Mouse (Mus musculus) forebrain, embryonic 12.5 days (tissue): ENCODE measurements around the gene Fbxo42. TPM values are rescaled to one million over a fixed set of nuclear protein-coding genes. Genes with fewer than 3 reads are reported as not detected.
A peak's percentile ranks its signal among the peaks of the same experiment; 100 is the strongest.

Source experiments
- ATAC-seq: fragments of 200-750 bp; cut with Nextera tagmentation; 2 replicates; pipeline ENCODE4 v1.8.0; 2017; ENCODE audit warnings: moderate TSS enrichment; ENCODE audit not compliant: low FRiP score
- H3K27ac ChIP-seq: fragments of 300-500 bp; sonication (generic); 2 replicates; pipeline ENCODE4 v1.5.1; 2016; ENCODE audit warnings: mild to moderate bottlenecking
- H3K27me3 ChIP-seq: fragments of 300-500 bp; sonication (generic); 2 replicates; pipeline ENCODE4 v1.6.1; 2016; ENCODE audit warnings: mild to moderate bottlenecking
- H3K36me3 ChIP-seq: fragments of 300-500 bp; sonication (generic); replicated peaks from 2 replicates; pipeline ENCODE4 v1.6.1; 2016; ENCODE audit warnings: mild to moderate bottlenecking
- H3K4me1 ChIP-seq: fragments of 300-500 bp; sonication (generic); 2 replicates; pipeline ENCODE4 v1.6.1; 2016
- H3K4me2 ChIP-seq: fragments of 300-500 bp; sonication (generic); 2 replicates; pipeline ENCODE4 v1.6.1; 2016; ENCODE audit warnings: mild to moderate bottlenecking, moderate library complexity
- H3K4me3 ChIP-seq: fragments of 300-500 bp; sonication (generic); replicated peaks from 2 replicates; pipeline ENCODE4 v1.5.1; 2016; ENCODE audit warnings: mild to moderate bottlenecking
- H3K9ac ChIP-seq: fragments of 300-500 bp; sonication (generic); 2 replicates; pipeline ENCODE4 v1.6.1; 2016; ENCODE audit warnings: mild to moderate bottlenecking
- H3K9me3 ChIP-seq: fragments of 300-500 bp; sonication (generic); 2 replicates; pipeline ENCODE4 v1.6.1; 2016
- WGBS: fragments of 180-500 bp; shearing (Covaris S2); methylation state at CpG from one replicate; pipeline ENCODE4 v1.1.7; 2016; 5-methylcytosine and 5-hydroxymethylcytosine counted together
- polyA plus RNA-seq: library from polyadenylated mRNA; unstranded; fragments of >200 nt; fragmentation: Nextera tagmentation; extraction: Ambion mirVana; gene quantifications from 2 replicates; pipeline ENCODE4 v1.2.1, GENCODE M21; 2016

Gene Fbxo42
- polyA plus RNA-seq, 1 experiment from 2014 or later, result 24.7 TPM

DNA sequence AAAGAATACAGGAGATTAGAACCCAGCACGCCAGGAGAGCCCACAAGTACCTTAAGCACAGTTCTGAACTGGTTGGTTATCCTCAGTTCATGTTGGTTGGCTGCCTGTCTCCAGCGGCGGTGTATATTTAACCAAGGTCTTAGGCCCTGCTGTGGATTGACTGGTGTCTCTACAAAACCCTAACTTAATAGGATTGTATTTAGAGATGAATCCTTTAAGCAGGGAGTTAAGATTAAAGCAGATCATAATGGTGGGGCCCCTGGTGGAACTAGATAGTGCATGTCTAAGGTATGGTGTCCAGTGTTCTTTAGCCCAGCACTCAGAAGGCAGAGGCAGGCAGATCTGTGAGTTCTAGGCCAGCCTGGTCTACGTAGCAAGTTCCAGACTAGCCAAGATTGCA, 63.9 kb downstream of the Fbxo42 start:
- no peak overlapping the region for H3K4me3 ChIP-seq
- 0 out of 2 replicates have a peak, but pooled peaks cover 8% of the 10 kb centered on the region for H3K27me3 ChIP-seq
- H3K9ac ChIP-seq, result no peak overlapping the region
- 92% methylated on average over 4 of the region's 4 CpGs for WGBS
- H3K36me3 ChIP-seq, result 0 out of 2 replicates have a peak, but pooled peaks cover 4% of the 10 kb centered on the region
- no peaks in the 10 kb centered on the region for H3K9me3 ChIP-seq
- peaks cover 19% of the 10 kb centered on the region for H3K4me1 ChIP-seq
- no peak overlapping the region for H3K4me2 ChIP-seq
- H3K27ac ChIP-seq, result no peak overlapping the region
- no peak for ATAC-seq

DNA sequence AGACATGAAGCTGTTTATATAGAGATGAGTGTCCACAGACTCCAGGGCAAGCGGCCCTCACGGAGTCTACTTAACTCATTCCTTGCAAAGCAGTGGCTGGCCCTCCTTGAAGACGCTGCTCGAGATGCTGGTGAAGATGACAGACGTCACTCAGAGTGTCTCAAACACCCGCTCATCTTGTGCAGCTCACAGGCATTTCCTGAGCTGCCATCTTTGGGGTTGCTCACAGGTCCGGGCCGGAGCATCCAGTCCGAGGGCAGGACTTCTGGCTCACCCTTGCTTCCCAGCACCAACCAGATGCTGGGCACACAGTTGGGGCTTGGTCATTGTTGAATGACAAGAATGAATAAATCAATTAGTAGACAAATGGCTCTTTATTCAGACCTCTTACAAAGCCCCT, 65.2 kb downstream of the Fbxo42 start:
- no peak overlapping the region; the same call in 1 of the 2 replicates for H3K4me2 ChIP-seq
- WGBS, result 76% methylated on average over 9 of the region's 9 CpGs
- peaks cover 19% of the 10 kb centered on the region for H3K4me1 ChIP-seq
- 0 out of 2 replicates have a peak overlapping the region, but pooled peaks have one; percentile 27 for H3K27ac ChIP-seq
- H3K9ac ChIP-seq, result no peak overlapping the region
- no peaks in the 10 kb centered on the region for H3K36me3 ChIP-seq
- no peaks in the 10 kb centered on the region for H3K9me3 ChIP-seq
- 0 out of 2 replicates have a peak, but pooled peaks cover 8% of the 10 kb centered on the region for H3K27me3 ChIP-seq
- ATAC-seq, result no peak
- H3K4me3 ChIP-seq, result no peak overlapping the region

GRCm38 (mm10) chr4:141213342-141213741, 65.6 kb downstream of the Fbxo42 start:
- H3K9me3 ChIP-seq, result no peaks in the 10 kb centered on the region
- H3K27me3 ChIP-seq, result 0 out of 2 replicates have a peak, but pooled peaks cover 8% of the 10 kb centered on the region
- peak overlapping the region; percentile 55 for H3K4me3 ChIP-seq
- peak overlapping the region; percentile 63; the same call in 1 of the 2 replicates for H3K9ac ChIP-seq
- H3K27ac ChIP-seq, result 0 out of 2 replicates have a peak overlapping the region, but pooled peaks have one; percentile 27
- WGBS, result 32% methylated on average over 2 of the region's 2 CpGs
- no peaks in the 10 kb centered on the region for H3K36me3 ChIP-seq
- H3K4me2 ChIP-seq, result peak overlapping the region; percentile 94
- peaks cover 19% of the 10 kb centered on the region for H3K4me1 ChIP-seq
- ATAC-seq, result no peak

GRCm38 (mm10) chr4:141213770-141214336, 66.1 kb downstream of the Fbxo42 start, which contains the start of gene Rsg1:
Rsg1 (plus strand) TSS chr4:141213956.
- 0 out of 2 replicates have a peak, but pooled peaks cover 3% of the 10 kb centered on the region for H3K36me3 ChIP-seq
- peak within 1 kb of the TSS; percentile 54; the same call in 1 of the 2 replicates for H3K27ac ChIP-seq
- WGBS, result under 1% methylated on average over 24 of the region's 24 CpGs
- no peaks in the 10 kb centered on the region for H3K9me3 ChIP-seq
- peak within 1 kb of the TSS; percentile 63 for H3K9ac ChIP-seq
- peaks cover 19% of the 10 kb centered on the region for H3K4me1 ChIP-seq
- ATAC-seq, result peak; percentile 86
- H3K4me2 ChIP-seq, result peak within 1 kb of the TSS; percentile 94
- peak within 1 kb of the TSS; percentile 55 for H3K4me3 ChIP-seq
- 0 out of 2 replicates have a peak, but pooled peaks cover 8% of the 10 kb centered on the region for H3K27me3 ChIP-seq

- H3K4me2 ChIP-seq, result peak overlapping the region; percentile 94
- WGBS, result 2% methylated on average over 16 of the region's 16 CpGs
- H3K9me3 ChIP-seq, result no peaks in the 10 kb centered on the region
- H3K4me1 ChIP-seq, result peaks cover 19% of the 10 kb centered on the region
- H3K27me3 ChIP-seq, result 0 out of 2 replicates have a peak, but pooled peaks cover 8% of the 10 kb centered on the region
- H3K9ac ChIP-seq, result peak overlapping the region; percentile 63
- H3K4me3 ChIP-seq, result peak overlapping the region; percentile 55
- H3K36me3 ChIP-seq, result 0 out of 2 replicates have a peak, but pooled peaks cover 4% of the 10 kb centered on the region
- ATAC-seq, result peak; percentile 73
- H3K27ac ChIP-seq, result peak overlapping the region; percentile 54; the same call in 1 of the 2 replicates
These were observed 66.7 kb downstream of the Fbxo42 start for GRCm38 (mm10) chr4:141214337-141214851.

DNA sequence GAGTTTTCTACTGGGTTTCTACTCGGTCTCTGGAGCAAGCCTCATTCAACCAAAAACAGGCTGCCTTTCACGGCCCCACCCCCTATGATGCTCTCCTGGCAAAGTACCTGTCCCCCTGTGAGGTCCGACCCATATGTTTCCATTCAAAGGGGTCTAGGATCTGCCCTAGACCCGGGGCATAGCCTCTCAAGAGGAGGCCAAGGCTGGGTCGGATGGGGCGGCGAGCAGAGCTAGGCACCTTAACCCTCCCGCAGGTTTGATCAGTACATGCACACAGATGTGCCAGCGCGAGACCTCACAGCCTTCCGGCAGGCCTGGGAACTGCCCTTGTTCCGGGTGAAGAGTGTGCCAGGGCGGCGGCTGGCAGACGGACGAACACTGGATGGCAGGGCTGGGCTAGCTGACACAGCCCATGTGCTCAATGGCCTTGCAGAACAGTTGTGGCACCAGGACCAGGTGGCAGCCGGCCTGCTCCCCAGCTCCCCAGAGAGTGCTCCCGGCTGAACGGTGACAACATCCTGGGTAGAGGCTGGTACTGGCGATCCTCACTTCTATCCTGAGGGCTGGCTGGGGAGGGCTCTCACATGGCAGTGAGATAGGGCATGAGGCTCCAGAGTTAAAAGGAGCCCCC, 72.0 kb downstream of the Fbxo42 start:
- peaks cover 12% of the 10 kb centered on the region; the same call in 1 of the 2 replicates for H3K36me3 ChIP-seq
- peaks cover 2% of the 10 kb centered on the region for H3K4me1 ChIP-seq
- H3K4me3 ChIP-seq, result no peak overlapping the region
- no peak overlapping the region for H3K9ac ChIP-seq
- H3K4me2 ChIP-seq, result no peak overlapping the region
- WGBS, result 90% methylated on average over 20 of the region's 20 CpGs
- H3K9me3 ChIP-seq, result no peaks in the 10 kb centered on the region
- H3K27me3 ChIP-seq, result no peaks in the 10 kb centered on the region
- no peak for ATAC-seq
- no peak overlapping the region for H3K27ac ChIP-seq

GRCm38 (mm10) chr4:141221848-141222247, 74.1 kb downstream of the Fbxo42 start:
- ATAC-seq, result no peak
- H3K4me3 ChIP-seq, result no peak overlapping the region
- peaks cover 12% of the 10 kb centered on the region; the same call in 1 of the 2 replicates for H3K36me3 ChIP-seq
- H3K9ac ChIP-seq, result no peak overlapping the region
- no peak overlapping the region for H3K4me2 ChIP-seq
- 81% methylated on average over 2 of the region's 2 CpGs for WGBS
- no peaks in the 10 kb centered on the region for H3K27me3 ChIP-seq
- no peak overlapping the region for H3K27ac ChIP-seq
- no peaks in the 10 kb centered on the region for H3K4me1 ChIP-seq
- no peaks in the 10 kb centered on the region for H3K9me3 ChIP-seq

- peaks cover 12% of the 10 kb centered on the region; the same call in 1 of the 2 replicates for H3K36me3 ChIP-seq
- no peak overlapping the region for H3K4me3 ChIP-seq
- no peak overlapping the region for H3K4me2 ChIP-seq
- WGBS, result 91% methylated on average over 5 of the region's 5 CpGs
- H3K27ac ChIP-seq, result no peak overlapping the region
- ATAC-seq, result no peak
- H3K9me3 ChIP-seq, result no peaks in the 10 kb centered on the region
- no peak overlapping the region for H3K9ac ChIP-seq
- no peaks in the 10 kb centered on the region for H3K27me3 ChIP-seq
- H3K4me1 ChIP-seq, result no peaks in the 10 kb centered on the region
These were observed 75.0 kb downstream of the Fbxo42 start for GRCm38 (mm10) chr4:141222752-141223151.

- Histone ChIP-seq H3K9ac (no peak overlapping the region), H3K27me3 (0 out of 2 replicates have a peak, but pooled peaks cover 12% of the 10 kb centered on the region), H3K4me1 (no peaks in the 10 kb centered on the region), H3K9me3 (no peaks in the 10 kb centered on the region), H3K36me3 (no peaks in the 10 kb centered on the region), H3K4me3 (no peak overlapping the region), H3K4me2 (no peak overlapping the region), H3K27ac (no peak overlapping the region)
- ATAC-seq, result no peak
- WGBS, result 89% methylated on average over 7 of the region's 7 CpGs
These were observed 81.0 kb downstream of the Fbxo42 start for GRCm38 (mm10) chr4:141228687-141229086.

- H3K36me3 ChIP-seq, result no peaks in the 10 kb centered on the region
- ATAC-seq, result no peak
- H3K27me3 ChIP-seq, result peaks cover 36% of the 10 kb centered on the region
- no peak overlapping the region for H3K4me3 ChIP-seq
- no peaks in the 10 kb centered on the region for H3K4me1 ChIP-seq
- WGBS, result 91% methylated on average over 4 of the region's 4 CpGs
- H3K4me2 ChIP-seq, result no peak overlapping the region
- no peaks in the 10 kb centered on the region for H3K9me3 ChIP-seq
- no peak overlapping the region for H3K9ac ChIP-seq
- H3K27ac ChIP-seq, result no peak overlapping the region
These were observed 85.5 kb downstream of the Fbxo42 start for GRCm38 (mm10) chr4:141233196-141233595.

GRCm38 (mm10) chr4:141235537-141236111, 87.9 kb downstream of the Fbxo42 start:
- no peaks in the 10 kb centered on the region for H3K36me3 ChIP-seq
- H3K27ac ChIP-seq, result no peak overlapping the region
- peaks cover 56% of the 10 kb centered on the region for H3K27me3 ChIP-seq
- peaks cover 15% of the 10 kb centered on the region for H3K4me1 ChIP-seq
- no peak overlapping the region for H3K4me3 ChIP-seq
- ATAC-seq, result no peak
- 79% methylated on average over 6 of the region's 6 CpGs for WGBS
- no peak overlapping the region for H3K4me2 ChIP-seq
- H3K9me3 ChIP-seq, result no peaks in the 10 kb centered on the region
- H3K9ac ChIP-seq, result no peak overlapping the region

DNA sequence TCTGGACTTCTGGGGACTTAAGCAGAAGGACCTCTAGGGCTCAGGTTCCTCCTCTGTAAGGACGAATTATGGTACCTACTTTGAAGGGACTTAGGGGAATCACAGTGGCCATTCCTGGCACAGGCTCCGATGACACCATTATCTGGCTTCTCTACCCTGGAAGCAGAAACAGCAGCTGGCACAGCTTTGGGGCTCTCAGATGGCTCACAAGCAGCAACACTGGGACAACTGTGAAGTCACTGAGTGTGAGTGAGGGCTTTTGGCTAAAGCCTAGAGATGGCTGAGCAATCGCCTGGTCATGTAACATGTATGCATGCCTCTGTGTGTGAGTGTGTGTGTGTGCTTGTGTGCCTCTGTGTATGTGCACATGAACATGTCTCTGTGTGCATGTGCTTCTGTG, 89.1 kb downstream of the Fbxo42 start:
- Histone ChIP-seq H3K4me3 (no peak overlapping the region), H3K27me3 (peaks cover 61% of the 10 kb centered on the region), H3K36me3 (no peaks in the 10 kb centered on the region), H3K9ac (no peak overlapping the region), H3K9me3 (no peaks in the 10 kb centered on the region), H3K27ac (no peak overlapping the region), H3K4me1 (peaks cover 20% of the 10 kb centered on the region), H3K4me2 (no peak overlapping the region)
- ATAC-seq, result no peak
- WGBS, result 82% methylated on average over 3 of the region's 3 CpGs
